In genomic region chr7:101346991-101347390, GRCm38 (mm10) we compare ENCODE assay signal across 18 mouse cellular contexts. TPM values are rescaled to one million over a fixed set of nuclear protein-coding genes. Genes with fewer than 3 reads are reported as not detected.
DNase-seq lines count a peak whose midpoint lies in the region; ATAC-seq and TF ChIP-seq lines count a peak whose summit lies in the region.
"Had no signal": no experiment of that assay in that cellular context is flagged by ENCODE, and none has a peak within 500 bp of the region (broad histone marks: within the 10 kb centered on the region; RNA-seq: fewer than 3 reads in every experiment).

No protein-coding gene starts in this region.

- H3K27me3 ChIP-seq in kidney, postnatal 0 days (ENCODE audit: insufficient read depth, low read length): no peaks in the 10 kb centered on the region
- H3K27me3 ChIP-seq in liver, embryonic 16.5 days (ENCODE audit: control insufficient read depth, insufficient read depth, low read depth, low read length): no peaks in the 10 kb centered on the region
- H3K27me3 ChIP-seq in intestine, postnatal 0 days (replicated peaks; ENCODE audit: control insufficient read depth, insufficient read depth, low read length): no peaks in the 10 kb centered on the region
- H3K27me3 ChIP-seq: intestine, embryonic 15.5 days had no signal

- H3K36me3 ChIP-seq in kidney, postnatal 0 days (ENCODE audit: insufficient read depth, low read length): no peaks in the 10 kb centered on the region
- peaks cover 4% of the 10 kb centered on the region; the same call in 1 of the 2 replicates for H3K36me3 ChIP-seq in liver, embryonic 16.5 days (ENCODE audit: control insufficient read depth, insufficient read depth)
- peaks cover 24% of the 10 kb centered on the region; the same call in 1 of the 2 replicates for H3K36me3 ChIP-seq in intestine, postnatal 0 days (ENCODE audit: control insufficient read depth, insufficient read depth)
- H3K36me3 ChIP-seq: embryonic facial prominence, embryonic 12.5 days; heart, embryonic 15.5 days; hindbrain, embryonic 15.5 days; intestine, embryonic 15.5 days; neural tube, embryonic 12.5 days had no signal

- H3K4me1 ChIP-seq in kidney, postnatal 0 days (replicated peaks; ENCODE audit: insufficient read depth, low read length): peaks cover 14% of the 10 kb centered on the region
- H3K4me1 ChIP-seq in liver, embryonic 16.5 days (ENCODE audit: control insufficient read depth, low read depth, low read length): peaks cover 28% of the 10 kb centered on the region
- H3K4me1 ChIP-seq in intestine, postnatal 0 days (replicated peaks; ENCODE audit: control insufficient read depth, insufficient read depth, low read length): no peaks in the 10 kb centered on the region

- no peak overlapping the region for H3K9ac ChIP-seq in kidney, postnatal 0 days (ENCODE audit: low read depth, low read length)
- H3K9ac ChIP-seq in liver, embryonic 16.5 days (ENCODE audit: low read depth, low read length): no peak overlapping the region
- no peak overlapping the region for H3K9ac ChIP-seq in intestine, postnatal 0 days (ENCODE audit: low read depth, low read length)

- no peak overlapping the region for H3K27ac ChIP-seq in kidney, postnatal 0 days
- H3K27ac ChIP-seq in liver, embryonic 16.5 days (ENCODE audit: low read length): 0 out of 2 replicates have a peak overlapping the region, but pooled peaks have one; percentile 16
- H3K27ac ChIP-seq in intestine, postnatal 0 days (ENCODE audit: low read depth, low read length): no peak overlapping the region
- H3K27ac ChIP-seq: embryonic facial prominence, embryonic 12.5 days; forebrain, embryonic 13.5 days; heart, embryonic 15.5 days; hindbrain, embryonic 15.5 days; neural tube, embryonic 12.5 days had no signal

- TF ChIP-seq CTCF in kidney, postnatal 0 days (IDR thresholded peaks at IDR 0.05; ENCODE audit: low read depth): no peak
- no peak for TF ChIP-seq CTCF in intestine, postnatal 0 days (IDR thresholded peaks at IDR 0.05; ENCODE audit: low read depth)

- whole genome bisulfite sequencing in kidney, postnatal 0 days: 71% methylated on average over 2 of the region's 2 CpGs
- WGBS in liver, embryonic 16.5 days (ENCODE audit: insufficient replicate concordance): 60% methylated on average over 2 of the region's 2 CpGs
- WGBS in intestine, postnatal 0 days: 81% methylated on average over 2 of the region's 2 CpGs

- ATAC-seq in kidney, postnatal 0 days (replicated peaks; ENCODE audit: low FRiP score, low read depth): no peak
- no peak for ATAC-seq in liver, embryonic 16.5 days (ENCODE audit: low read depth)
- ATAC-seq in intestine, postnatal 0 days: no peak

- H3K4me2 ChIP-seq in kidney, postnatal 0 days (ENCODE audit: low read length): 0 out of 2 replicates have a peak overlapping the region, but pooled peaks have one; percentile 99
- no peak overlapping the region for H3K4me2 ChIP-seq in liver, embryonic 16.5 days (ENCODE audit: low read depth, low read length)
- H3K4me2 ChIP-seq in intestine, postnatal 0 days (replicated peaks; ENCODE audit: low read depth): no peak overlapping the region

- no peak for DNase-seq in kidney, postnatal 0 days (ENCODE audit: low spot score)
- no peak for DNase-seq in kidney, postnatal 10 days
- DNase-seq in 3T3-L1 (ENCODE audit: low read depth, low spot score) (peak; percentile 67), adipocyte (ENCODE audit: low spot score) (peak; percentile 15)
- DNase-seq in embryo, embryonic 10.5 days (ENCODE audit: low spot score): no peak
- DNase-seq: adrenal gland, postnatal 25 days; gastrocnemius, postnatal 36 days; heart, postnatal 4 days; right cerebral cortex, postnatal 14 days; thymus, postnatal 25 days had no signal

- no peaks in the 10 kb centered on the region for H3K9me3 ChIP-seq in kidney, postnatal 0 days (replicated peaks; ENCODE audit: low read length)
- no peaks in the 10 kb centered on the region for H3K9me3 ChIP-seq in liver, embryonic 16.5 days (replicated peaks; ENCODE audit: control insufficient read depth, low read length)
- H3K9me3 ChIP-seq in intestine, postnatal 0 days (ENCODE audit: control insufficient read depth): no peaks in the 10 kb centered on the region
- H3K9me3 ChIP-seq: embryonic facial prominence, embryonic 12.5 days; forebrain, embryonic 13.5 days; heart, embryonic 15.5 days; hindbrain, embryonic 15.5 days; intestine, embryonic 15.5 days; neural tube, embryonic 12.5 days had no signal

- no peak overlapping the region for H3K4me3 ChIP-seq in kidney, postnatal 0 days (replicated peaks; ENCODE audit: low read depth, low read length)
- no peak overlapping the region for H3K4me3 ChIP-seq in liver, embryonic 16.5 days (ENCODE audit: low read depth, low read length)
- no peak overlapping the region for H3K4me3 ChIP-seq in intestine, postnatal 0 days (ENCODE audit: low read depth, low read length)

RNA-seq across cellular contexts. Expression of gene Arap1, which starts 0.9 kb away (rescaled TPM):
- polyA plus RNA-seq in kidney, postnatal 0 days (2015; fragmentation: Nextera tagmentation; extraction: Ambion mirVana): 65.8 and 70.4 TPM in 2 replicates
- polyA plus RNA-seq in liver, embryonic 16.5 days (2015; fragmentation: Nextera tagmentation; extraction: Ambion mirVana): 17.3 and 22.5 TPM in 2 replicates
- polyA plus RNA-seq in intestine, postnatal 0 days (2015; fragmentation: Nextera tagmentation; extraction: Ambion mirVana): 31.2 and 35.3 TPM in 2 replicates

RNA-seq across cellular contexts. Expression of gene Stard10, which starts 30.1 kb away (rescaled TPM):
- polyA plus RNA-seq in kidney, postnatal 0 days (2015; fragmentation: Nextera tagmentation; extraction: Ambion mirVana): 74.1 and 74.6 TPM in 2 replicates
- polyA plus RNA-seq in liver, embryonic 16.5 days (2015; fragmentation: Nextera tagmentation; extraction: Ambion mirVana): 128 and 142 TPM in 2 replicates
- polyA plus RNA-seq in intestine, postnatal 0 days (2015; fragmentation: Nextera tagmentation; extraction: Ambion mirVana): 63.7 and 71.7 TPM in 2 replicates

RNA-seq across cellular contexts. Expression of gene Atg16l2, which starts 44.9 kb away (rescaled TPM):
- polyA plus RNA-seq in kidney, postnatal 0 days (2015; fragmentation: Nextera tagmentation; extraction: Ambion mirVana): 16.0 and 17.0 TPM in 2 replicates
- polyA plus RNA-seq in liver, embryonic 16.5 days (2015; fragmentation: Nextera tagmentation; extraction: Ambion mirVana): 7.2 and 7.6 TPM in 2 replicates
- polyA plus RNA-seq in intestine, postnatal 0 days (2015; fragmentation: Nextera tagmentation; extraction: Ambion mirVana): 5.2 and 6.2 TPM in 2 replicates

Comparison
In these comparisons a context has a peak if more than half of its experiments do, and no peak if none do; other contexts are left out.
1. DNase-seq: peak in 3T3-L1 (single experiment) and adipocyte (single experiment); none in kidney, postnatal 0 days (single experiment), kidney, postnatal 10 days (single experiment) and embryo, embryonic 10.5 days (single experiment).